Mouse (Mus musculus): ENCODE results near the gene Krtap9-5.

GRCm38 (mm10) chr11:99993620-99994383 lies 45.5 kb downstream of the Krtap9-5 start, which contains the start of gene Krtap17-1:
- TF ChIP-seq CTCF (IDR thresholded peaks at IDR 0.05; ENCODE audit: extremely low read depth, insufficient read length, insufficient replicate concordance, low read depth, low read length) (no peak), POLR2A (IDR thresholded peaks at IDR 0.05; ENCODE audit: low read depth, low read length) (no peak)
